Mouse (Mus musculus): ENCODE data around the gene Rab42. TPM values are rescaled to one million over a fixed set of nuclear protein-coding genes. Genes with fewer than 3 reads are reported as not detected.
A peak's percentile ranks its signal among the peaks of the same experiment; 100 is the strongest.

The Rab42 gene
- polyA plus RNA-seq, 1 experiment from 2014 or later, result 0.73 TPM

DNA sequence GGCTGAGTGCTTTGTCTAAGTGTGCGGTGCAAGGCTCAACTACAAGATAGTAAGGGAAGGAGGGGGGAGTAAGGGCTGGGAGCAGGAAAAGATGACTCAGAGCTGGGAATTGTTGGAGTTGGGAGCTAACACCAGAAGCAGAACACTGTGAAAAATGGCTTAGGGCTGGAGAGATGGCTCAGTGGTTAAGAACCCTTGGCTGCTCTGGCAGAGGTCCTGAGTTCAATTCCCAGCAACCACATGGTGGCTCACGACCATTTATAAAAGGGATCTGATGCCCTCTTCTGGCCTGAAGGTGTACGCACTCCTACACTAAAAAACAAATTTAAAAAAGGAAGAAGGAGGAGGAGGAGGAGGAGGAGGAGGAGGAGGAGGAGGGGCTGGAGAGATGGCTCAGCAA lies 43.5 kb upstream of the Rab42 start:
- DNase-seq, result no peak
- Histone ChIP-seq H3K4me3 (ENCODE audit: low read depth, low read length) (no peak overlapping the region), H3K4me1 (ENCODE audit: insufficient read depth) (peaks cover 25% of the 10 kb centered on the region), H3K27ac (ENCODE audit: low read depth) (no peak overlapping the region), H3K36me3 (replicated peaks; ENCODE audit: insufficient read depth, low read length) (peaks cover 17% of the 10 kb centered on the region), H3K27me3 (ENCODE audit: insufficient read depth, low read length) (no peaks in the 10 kb centered on the region), H3K9ac (replicated peaks) (no peak overlapping the region), H3K9me3 (ENCODE audit: low read length) (no peaks in the 10 kb centered on the region), H3K4me2 (ENCODE audit: low read depth, low read length) (no peak overlapping the region)
- WGBS (ENCODE audit: insufficient replicate concordance), result 56% methylated on average over 3 of the region's 3 CpGs
- TF ChIP-seq CTCF (IDR thresholded peaks at IDR 0.05; ENCODE audit: low read depth) (peak; percentile 50), EP300 (IDR thresholded peaks at IDR 0.05; ENCODE audit: low read depth) (no peak)
- no peak for ATAC-seq

DNA sequence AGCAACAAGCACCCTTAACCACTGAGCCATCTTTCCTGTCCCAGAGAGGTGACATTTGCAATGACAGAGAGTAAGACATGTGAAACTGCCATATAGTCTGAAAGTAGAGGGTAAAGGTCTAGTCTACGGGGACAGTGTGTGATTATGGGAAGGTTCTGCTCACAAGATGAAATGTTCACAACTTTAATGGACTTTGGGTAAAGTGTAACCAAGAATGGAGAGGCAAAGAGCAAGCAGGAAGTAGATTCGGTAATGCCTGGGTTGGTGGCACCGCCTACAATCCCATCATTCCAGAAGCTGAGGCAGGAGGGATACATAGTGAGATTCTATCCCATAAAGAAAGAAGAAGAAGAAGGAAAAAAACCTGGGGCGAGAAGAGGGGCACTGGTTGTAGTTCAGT lies 43.1 kb upstream of the Rab42 start:
- H3K4me2 ChIP-seq (ENCODE audit: low read depth, low read length), result no peak overlapping the region
- no peaks in the 10 kb centered on the region for H3K9me3 ChIP-seq (ENCODE audit: low read length)
- H3K9ac ChIP-seq (replicated peaks), result no peak overlapping the region
- TF ChIP-seq EP300 (IDR thresholded peaks at IDR 0.05; ENCODE audit: low read depth) (no peak), CTCF (IDR thresholded peaks at IDR 0.05; ENCODE audit: low read depth) (no peak)
- H3K27ac ChIP-seq (ENCODE audit: low read depth), result peak overlapping the region; percentile 48; the same call in 1 of the 2 replicates
- H3K4me3 ChIP-seq (ENCODE audit: low read depth, low read length), result no peak overlapping the region
- WGBS (ENCODE audit: insufficient replicate concordance), result 71% methylated on average over 4 of the region's 4 CpGs
- peaks cover 22% of the 10 kb centered on the region for H3K4me1 ChIP-seq (ENCODE audit: insufficient read depth)
- no peak for ATAC-seq
- no peak for DNase-seq
- peaks cover 13% of the 10 kb centered on the region for H3K36me3 ChIP-seq (replicated peaks; ENCODE audit: insufficient read depth, low read length)
- H3K27me3 ChIP-seq (ENCODE audit: insufficient read depth, low read length), result no peaks in the 10 kb centered on the region

DNA sequence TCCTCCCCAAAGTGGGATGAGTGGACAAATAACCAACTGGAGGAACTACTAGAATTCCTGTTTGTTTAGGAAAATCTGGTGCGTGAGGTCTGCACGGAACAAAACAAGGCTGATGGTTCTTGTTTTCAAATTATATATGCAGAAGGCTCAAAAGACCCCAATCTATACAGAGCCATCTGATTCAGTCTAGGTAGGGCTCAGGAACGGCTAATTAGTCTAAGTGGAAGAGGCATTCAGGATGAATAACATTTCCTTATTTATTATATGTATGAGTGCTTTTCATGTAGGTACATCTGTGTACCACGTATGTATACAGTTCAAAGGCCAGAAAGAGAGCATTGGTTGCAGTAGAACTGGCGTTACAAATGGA lies 42.6 kb upstream of the Rab42 start:
- WGBS (ENCODE audit: insufficient replicate concordance), result 42% methylated on average over 5 of the region's 5 CpGs
- peak overlapping the region; percentile 48; the same call in 1 of the 2 replicates for H3K27ac ChIP-seq (ENCODE audit: low read depth)
- no peaks in the 10 kb centered on the region for H3K9me3 ChIP-seq (ENCODE audit: low read length)
- peak overlapping the region; percentile 90; the same call in 1 of the 2 replicates for H3K9ac ChIP-seq (replicated peaks)
- no peak for DNase-seq
- TF ChIP-seq EP300 (IDR thresholded peaks at IDR 0.05; ENCODE audit: low read depth) (no peak), CTCF (IDR thresholded peaks at IDR 0.05; ENCODE audit: low read depth) (no peak)
- peaks cover 22% of the 10 kb centered on the region for H3K4me1 ChIP-seq (ENCODE audit: insufficient read depth)
- peak overlapping the region; percentile 98 for H3K4me2 ChIP-seq (ENCODE audit: low read depth, low read length)
- no peaks in the 10 kb centered on the region for H3K27me3 ChIP-seq (ENCODE audit: insufficient read depth, low read length)
- H3K4me3 ChIP-seq (ENCODE audit: low read depth, low read length), result peak overlapping the region; percentile 88
- H3K36me3 ChIP-seq (replicated peaks; ENCODE audit: insufficient read depth, low read length), result peaks cover 11% of the 10 kb centered on the region
- ATAC-seq, result no peak

DNA sequence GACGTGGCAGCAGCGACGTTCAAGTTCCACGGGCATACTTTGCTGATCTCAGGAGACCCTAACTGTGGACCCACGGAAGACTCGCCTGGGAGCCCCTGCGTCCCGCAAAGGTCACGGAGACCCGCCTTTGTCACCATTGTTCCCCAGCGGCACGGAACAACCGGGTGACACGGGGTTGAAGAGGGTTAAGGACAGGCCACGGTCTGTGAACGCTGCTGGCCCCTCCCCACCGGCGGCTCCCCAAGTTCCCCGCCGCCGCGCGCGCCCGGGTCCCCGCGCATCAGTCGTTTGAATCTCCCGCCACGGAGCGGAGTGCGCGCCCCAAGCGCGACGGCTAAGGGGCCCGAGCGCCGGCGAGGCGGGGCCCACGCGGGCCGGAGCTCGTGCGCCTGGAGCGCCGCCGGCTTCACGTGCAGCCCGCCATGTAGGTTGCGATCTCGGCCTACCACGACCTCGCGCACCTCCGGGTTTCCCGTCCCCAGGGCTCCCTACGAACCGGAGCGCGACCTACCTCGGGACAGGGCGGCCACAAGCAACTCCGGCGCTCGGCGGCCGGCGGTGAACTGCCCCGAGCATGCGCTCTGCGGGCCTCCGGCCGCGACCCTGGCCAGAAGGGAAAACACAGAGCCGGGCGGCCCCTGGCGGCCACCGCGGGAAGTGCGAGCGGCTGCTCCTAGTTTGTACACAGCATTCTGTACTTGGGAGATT lies 42.1 kb upstream of the Rab42 start:
- H3K4me2 ChIP-seq (ENCODE audit: low read depth, low read length), result peak overlapping the region; percentile 98
- H3K9me3 ChIP-seq (ENCODE audit: low read length), result no peaks in the 10 kb centered on the region
- WGBS (ENCODE audit: insufficient replicate concordance), result under 1% methylated on average over 62 of the region's 83 CpGs

DNA sequence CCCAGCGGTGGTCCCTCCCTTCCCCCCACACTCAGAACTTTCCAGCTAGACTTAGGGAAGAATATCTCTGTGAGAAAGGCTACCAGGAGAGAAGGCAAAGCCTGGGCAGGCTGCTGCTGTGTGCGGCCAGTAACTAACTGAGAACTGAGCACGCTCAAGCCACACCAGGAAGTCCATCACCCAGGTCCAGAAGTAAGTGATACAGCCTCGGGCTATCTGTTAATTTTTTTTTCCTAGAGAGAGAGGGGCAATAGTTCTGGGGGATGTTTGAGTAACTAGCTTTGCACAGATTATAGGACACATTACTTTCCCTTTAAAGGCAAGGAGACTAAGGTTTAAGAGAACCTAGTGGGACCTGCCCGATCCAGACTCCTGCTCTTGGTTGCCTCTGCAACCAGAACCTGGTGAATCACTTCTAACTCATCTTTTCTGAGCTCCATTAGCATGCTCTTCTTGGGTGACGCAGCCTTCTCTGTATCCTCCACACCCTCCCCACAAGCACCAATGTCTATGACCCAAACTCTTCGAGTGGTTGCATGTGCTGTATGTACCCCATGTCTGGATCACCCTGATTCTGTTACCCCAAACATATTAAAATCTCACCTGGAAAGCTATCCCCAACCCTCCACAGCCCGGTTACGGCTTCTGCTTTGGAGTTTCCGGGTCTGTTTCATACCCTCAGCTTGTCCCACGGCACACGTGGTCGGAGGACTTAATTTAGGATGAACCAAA lies 41.4 kb upstream of the Rab42 start:
- H3K27me3 ChIP-seq (ENCODE audit: insufficient read depth, low read length), result no peaks in the 10 kb centered on the region
- peak overlapping the region; percentile 90 for H3K9ac ChIP-seq (replicated peaks)
- H3K4me1 ChIP-seq (ENCODE audit: insufficient read depth), result peaks cover 22% of the 10 kb centered on the region
- H3K27ac ChIP-seq (ENCODE audit: low read depth), result peak overlapping the region; percentile 85
- DNase-seq (peak; percentile 35), ATAC-seq (peak; percentile 33)
- WGBS (ENCODE audit: insufficient replicate concordance), result 2% methylated on average over 13 of the region's 13 CpGs
- no peaks in the 10 kb centered on the region for H3K9me3 ChIP-seq (ENCODE audit: low read length)
- peak overlapping the region; percentile 88 for H3K4me3 ChIP-seq (ENCODE audit: low read depth, low read length)
- TF ChIP-seq EP300 (IDR thresholded peaks at IDR 0.05; ENCODE audit: low read depth) (no peak), CTCF (IDR thresholded peaks at IDR 0.05; ENCODE audit: low read depth) (no peak)
- H3K4me2 ChIP-seq (ENCODE audit: low read depth, low read length), result peak overlapping the region; percentile 98
- peaks cover 13% of the 10 kb centered on the region for H3K36me3 ChIP-seq (replicated peaks; ENCODE audit: insufficient read depth, low read length)

More for the DNA sequence above, 42.1 kb upstream of the Rab42 start:
- TF ChIP-seq EP300 (IDR thresholded peaks at IDR 0.05; ENCODE audit: low read depth), result no peak
- peak; percentile 98 for TF ChIP-seq CTCF (IDR thresholded peaks at IDR 0.05; ENCODE audit: low read depth)
- Histone ChIP-seq H3K36me3 (replicated peaks; ENCODE audit: insufficient read depth, low read length) (peaks cover 7% of the 10 kb centered on the region), H3K27me3 (ENCODE audit: insufficient read depth, low read length) (no peaks in the 10 kb centered on the region), H3K27ac (ENCODE audit: low read depth) (peak overlapping the region; percentile 85), H3K4me1 (ENCODE audit: insufficient read depth) (peaks cover 22% of the 10 kb centered on the region), H3K4me3 (ENCODE audit: low read depth, low read length) (peak overlapping the region; percentile 88), H3K9ac (replicated peaks) (peak overlapping the region; percentile 90)
- ATAC-seq (peak; percentile 89), DNase-seq (peak; percentile 97)

DNA sequence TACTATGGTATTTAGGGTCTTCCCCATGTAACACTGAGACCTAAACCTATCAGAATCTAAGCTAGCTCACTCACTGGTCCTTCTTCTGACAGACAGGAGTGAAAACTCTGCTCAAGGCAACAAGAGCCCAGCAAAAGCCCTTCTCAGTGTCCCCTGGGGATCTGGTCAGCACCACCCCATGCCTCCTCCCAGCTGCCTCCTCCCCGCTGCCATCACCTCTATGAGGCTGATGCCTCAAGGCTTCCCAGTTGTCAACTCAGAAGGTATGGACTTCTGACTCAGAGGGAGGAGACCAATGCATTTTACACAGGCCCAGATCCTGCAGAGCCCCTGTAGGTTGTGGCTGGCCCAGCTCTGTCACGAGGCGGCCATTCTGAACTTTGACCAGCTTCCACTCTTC lies 38.3 kb upstream of the Rab42 start:
- Histone ChIP-seq H3K9ac (replicated peaks) (no peak overlapping the region), H3K4me1 (ENCODE audit: insufficient read depth) (peaks cover 22% of the 10 kb centered on the region), H3K27me3 (ENCODE audit: insufficient read depth, low read length) (no peaks in the 10 kb centered on the region), H3K4me2 (ENCODE audit: low read depth, low read length) (no peak overlapping the region), H3K4me3 (ENCODE audit: low read depth, low read length) (no peak overlapping the region), H3K9me3 (ENCODE audit: low read length) (no peaks in the 10 kb centered on the region), H3K27ac (ENCODE audit: low read depth) (no peak overlapping the region), H3K36me3 (replicated peaks; ENCODE audit: insufficient read depth, low read length) (peaks cover 38% of the 10 kb centered on the region)
- 80% methylated on average over 3 of the region's 3 CpGs for WGBS (ENCODE audit: insufficient replicate concordance)
- DNase-seq (no peak), ATAC-seq (no peak)
- TF ChIP-seq EP300 (IDR thresholded peaks at IDR 0.05; ENCODE audit: low read depth) (no peak), CTCF (IDR thresholded peaks at IDR 0.05; ENCODE audit: low read depth) (no peak)
